Mouse (Mus musculus) testis, adult 2 months (tissue): ENCODE results near the gene Anp32a.

Source experiments
- CTCF ChIP-seq: fragments of 200-500 bp; IDR thresholded peaks from 2 replicates; pipeline ENCODE4 v1.5.1; 2012; ENCODE audit warnings: low read depth, mild to moderate bottlenecking, inconsistent platforms, low read length, moderate library complexity; ENCODE audit not compliant: control insufficient read depth, insufficient read depth, insufficient replicate concordance
- POLR2A ChIP-seq: fragments of 200-500 bp; IDR thresholded peaks from 2 replicates; pipeline ENCODE4 v1.6.1; 2012; ENCODE audit warnings: low read depth, mild to moderate bottlenecking, inconsistent platforms, low read length, moderate library complexity; ENCODE audit not compliant: control insufficient read depth

DNA sequence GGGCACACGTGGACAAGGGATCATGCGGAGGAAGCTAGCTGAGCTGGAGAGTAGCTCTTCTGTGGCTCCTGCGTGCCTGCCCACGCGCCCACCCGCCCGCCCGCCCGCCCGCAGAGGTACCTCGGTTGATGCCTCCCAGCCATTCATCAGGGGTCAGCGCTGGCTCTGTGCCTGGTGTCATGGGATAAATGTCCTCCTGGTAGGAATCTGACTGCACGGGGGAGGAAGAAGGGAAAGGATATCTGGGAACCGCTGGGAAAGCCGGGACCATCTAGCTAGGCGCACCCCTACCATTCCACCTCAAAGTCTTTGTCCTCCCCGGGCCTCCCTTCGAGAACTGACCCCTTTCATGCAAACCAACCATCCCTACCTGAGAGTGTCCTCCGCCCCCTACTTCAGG, 84.9 kb downstream of the Anp32a start:
- TF ChIP-seq CTCF (no peak), POLR2A (no peak)
